Mouse (Mus musculus): ENCODE measurements at regions not wholly inside any gene's neighbourhood (a gene's known extent, or its start where the extent isn't known, plus 50 kb on each side); places are given as distances from the start of the nearest gene placed in this dataset.

DNA sequence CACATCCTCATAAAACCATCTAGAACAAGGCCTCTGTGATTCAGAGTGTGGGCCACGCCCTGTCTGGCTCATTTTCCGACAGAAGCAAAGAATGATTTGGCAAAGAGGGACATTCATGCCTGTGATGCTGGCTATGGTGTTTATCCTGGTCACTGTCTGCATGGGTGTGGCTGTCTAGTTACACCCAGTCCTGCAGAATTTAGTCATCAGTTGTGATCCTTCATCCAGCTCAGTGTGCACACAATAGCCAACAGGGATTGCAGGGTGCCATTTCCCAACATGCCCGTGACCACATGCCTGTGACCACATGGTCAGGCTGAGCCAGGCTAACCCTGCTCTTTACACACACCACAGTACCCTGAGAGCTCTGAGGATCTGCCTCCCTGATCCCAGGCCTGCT, 208.8 kb upstream of the Cep162 start:
- intact Hi-C loops (cut with DNase I), result no loop called here

GRCm38 (mm10) chr9:87453261-87453660, 197.9 kb upstream of the Cep162 start:
- intact Hi-C loops (cut with DNase I), result no loop called here
- DNase-seq, result no peak

More for the DNA sequence above, 208.8 kb upstream of the Cep162 start:
- DNase-seq, result peak; percentile 38 to 45

GRCm38 (mm10) chr9:87452571-87452970, 197.2 kb upstream of the Cep162 start:
- intact Hi-C loops (cut with DNase I), result no loop called here
- no peak for DNase-seq

- intact Hi-C loops (cut with DNase I), result no loop called here
- no peak for DNase-seq
These were observed 188.3 kb upstream of the Cep162 start for GRCm38 (mm10) chr9:87443467-87444235.

DNA sequence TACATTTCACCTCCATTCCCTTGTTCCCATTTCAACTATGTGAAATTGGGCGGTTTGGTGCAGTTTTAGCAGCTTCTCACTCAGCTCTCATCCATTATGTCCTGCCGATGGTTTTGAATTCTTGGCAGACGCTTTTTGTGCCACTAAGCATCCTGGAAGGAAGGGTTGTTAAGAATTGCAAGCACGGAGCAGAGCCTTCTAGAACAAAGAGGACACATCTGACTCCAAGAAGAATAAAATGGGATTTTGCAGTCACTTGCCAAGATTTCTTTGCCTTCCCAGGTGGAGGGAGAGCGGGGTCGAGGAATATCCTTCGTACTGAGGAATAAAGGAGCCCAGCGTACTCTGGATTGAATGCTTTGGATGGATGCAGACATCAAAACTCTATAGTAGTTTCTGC, 176.7 kb upstream of the Cep162 start:
- intact Hi-C loops (cut with DNase I), result no loop called here
- DNase-seq, result no peak

- intact Hi-C loops (cut with DNase I), result no loop called here
- DNase-seq, result no peak
These were observed 176.2 kb upstream of the Cep162 start for GRCm38 (mm10) chr9:87431523-87431922.

DNA sequence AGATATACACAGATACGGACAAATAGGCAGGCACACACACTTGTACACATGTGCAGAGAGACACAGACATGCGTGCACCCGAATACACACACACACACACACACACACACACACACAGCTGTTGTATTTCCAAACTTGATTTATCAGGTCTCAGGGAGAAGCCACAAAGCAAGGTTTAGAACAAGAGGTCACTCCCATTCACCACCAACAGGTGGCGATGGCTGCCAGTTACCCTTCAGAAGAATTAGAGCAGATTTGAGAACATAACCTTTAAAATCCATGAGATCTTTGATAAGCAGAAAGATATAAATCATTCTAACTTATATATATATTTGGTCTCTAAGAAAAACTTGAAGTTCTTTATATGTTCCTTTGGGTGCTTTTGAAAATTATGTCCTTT, 169.9 kb upstream of the Cep162 start:
- DNase-seq, result no peak
- intact Hi-C loops (cut with DNase I), result no loop called here

DNA sequence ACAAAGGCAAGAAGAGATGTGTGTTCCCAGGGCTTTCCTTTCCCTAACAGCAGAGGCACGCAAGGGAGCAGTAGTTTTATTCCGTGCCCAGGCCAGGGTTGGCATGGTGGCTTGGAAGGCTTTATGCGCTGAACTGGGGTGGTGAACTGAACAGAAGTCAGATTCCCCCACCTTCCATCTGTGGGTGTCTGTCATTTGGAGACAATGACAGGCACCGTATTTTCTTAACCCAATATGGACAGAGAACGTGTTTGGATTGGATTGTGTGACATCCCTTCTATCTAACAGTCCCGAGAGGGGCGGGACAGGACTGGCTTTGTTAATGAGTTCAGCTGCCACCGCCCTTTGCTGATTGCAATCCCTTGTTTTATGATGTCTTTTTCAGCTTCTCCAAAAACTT, 165.8 kb upstream of the Cep162 start:
- intact Hi-C loops (cut with DNase I), result no loop called here
- DNase-seq, result no peak

GRCm38 (mm10) chr9:87419376-87419775, 164.0 kb upstream of the Cep162 start:
- DNase-seq, result no peak

GRCm38 (mm10) chr9:87412894-87413293, 157.6 kb upstream of the Cep162 start:
- DNase-seq, result no peak
- intact Hi-C loops (cut with DNase I), result no loop called here

More at GRCm38 (mm10) chr9:87419376-87419775, 164.0 kb upstream of the Cep162 start:
- intact Hi-C loops (cut with DNase I), result no loop called here

GRCm38 (mm10) chr9:87411044-87411443, 155.7 kb upstream of the Cep162 start:
- intact Hi-C loops (cut with DNase I), result no loop called here
- no peak for DNase-seq

DNA sequence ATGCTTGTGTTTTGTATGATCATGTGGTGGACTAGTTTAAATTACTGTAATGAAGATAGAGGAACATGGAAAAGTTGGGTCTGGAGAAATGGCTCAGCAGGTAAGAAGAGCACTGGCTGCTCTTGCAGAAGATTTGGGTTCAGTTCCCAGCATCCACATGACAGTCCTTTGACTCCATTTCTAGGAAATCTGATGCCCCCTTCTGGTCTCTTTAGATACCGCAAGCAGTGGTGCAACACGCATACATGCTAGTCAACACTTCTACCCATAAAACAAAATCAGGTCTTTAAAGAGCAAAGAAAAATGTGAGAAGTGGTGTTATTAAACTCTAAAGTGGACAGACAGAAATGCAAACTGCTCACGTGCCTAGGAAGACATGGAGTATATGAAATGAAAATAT, 154.4 kb upstream of the Cep162 start:
- intact Hi-C loops (cut with DNase I), result no loop called here
- DNase-seq, result no peak

- intact Hi-C loops (cut with DNase I), result no loop called here
These were observed 153.5 kb upstream of the Cep162 start for GRCm38 (mm10) chr9:87408805-87409204.

DNA sequence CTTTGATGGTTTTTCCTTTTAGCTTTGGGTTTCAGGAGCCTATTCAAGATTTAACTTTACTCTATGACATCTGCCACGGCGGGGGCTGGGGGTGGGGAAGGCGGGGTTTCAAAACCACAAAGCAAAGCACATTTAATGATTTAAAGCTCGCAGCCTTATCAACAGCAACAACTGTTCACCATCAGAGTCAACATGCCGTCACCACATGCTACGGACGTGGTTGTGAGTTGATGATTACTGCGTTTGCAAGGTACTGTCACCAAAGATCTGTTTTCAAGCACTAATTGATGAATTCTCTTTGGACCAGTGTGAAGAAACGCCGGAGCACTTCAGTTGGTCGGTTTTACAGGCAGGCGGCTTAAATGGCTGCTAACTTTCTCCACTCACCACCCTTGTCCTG, 151.1 kb upstream of the Cep162 start:
- DNase-seq, result no peak

More at GRCm38 (mm10) chr9:87408805-87409204, 153.5 kb upstream of the Cep162 start:
- no peak for DNase-seq

DNA sequence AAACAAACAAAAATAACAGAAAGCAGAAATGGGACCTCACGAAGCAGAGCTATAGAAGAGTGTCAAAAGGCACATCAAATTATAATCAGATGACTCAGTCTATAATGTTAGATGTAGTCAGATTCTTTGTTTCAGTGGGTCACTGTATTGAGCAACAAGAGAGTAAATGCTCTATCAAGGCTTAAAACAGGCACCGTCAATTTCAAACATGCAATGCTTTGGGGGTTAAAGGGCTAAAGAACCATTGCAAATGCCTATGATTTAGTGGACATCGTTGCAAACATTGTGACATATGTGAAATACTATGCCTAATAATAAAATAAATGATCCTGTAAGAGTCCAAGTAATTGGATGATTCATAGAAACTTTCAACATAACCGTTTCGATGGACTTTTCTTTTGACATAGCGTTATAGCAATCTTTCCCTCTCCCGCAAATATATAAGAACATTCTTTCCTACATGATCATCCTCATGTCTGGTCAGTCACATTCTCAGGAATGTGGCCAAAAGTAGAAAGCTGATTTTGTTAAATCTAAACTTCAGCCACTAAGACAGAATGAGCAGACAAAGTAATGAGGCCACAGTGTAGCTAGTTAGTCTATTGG, 149.9 kb upstream of the Cep162 start:
- intact Hi-C loops (cut with DNase I), result no loop called here
- DNase-seq, result no peak

More for the DNA sequence above, 151.1 kb upstream of the Cep162 start:
- intact Hi-C loops (cut with DNase I), result no loop called here

- no peak for DNase-seq
- intact Hi-C loops (cut with DNase I), result no loop called here
These were observed 146.7 kb upstream of the Cep162 start for GRCm38 (mm10) chr9:87402010-87402409.

- intact Hi-C loops (cut with DNase I), result no loop called here
- DNase-seq, result no peak
These were observed 132.2 kb upstream of the Cep162 start for GRCm38 (mm10) chr9:87387516-87387915.

- intact Hi-C loops (cut with DNase I), result no loop called here
- DNase-seq, result no peak
These were observed 128.2 kb upstream of the Cep162 start for GRCm38 (mm10) chr9:87383513-87383912.

- no peak for DNase-seq
- intact Hi-C loops (cut with DNase I), result no loop called here
These were observed 122.6 kb upstream of the Cep162 start for GRCm38 (mm10) chr9:87377921-87378320.

- no peak for DNase-seq
- intact Hi-C loops (cut with DNase I), result no loop called here
These were observed 121.5 kb upstream of the Cep162 start for GRCm38 (mm10) chr9:87376731-87377310.

- no peak for DNase-seq
- intact Hi-C loops (cut with DNase I), result no loop called here
These were observed 117.0 kb upstream of the Cep162 start for GRCm38 (mm10) chr9:87372251-87372905.
